Mouse (Mus musculus) myocyte (in vitro differentiated cells): ENCODE results near the gene Tm7sf3. TPM values are rescaled to one million over a fixed set of nuclear protein-coding genes. Genes with fewer than 3 reads are reported as not detected.
"Not testable (repeated sequence)": the region's sequence is repeated elsewhere in the genome, so short reads cannot be mapped to it uniquely, and the experiment has no call there.

Experiments used
- H3K27me3 ChIP-seq: one replicate; pipeline ENCODE4 v1.6.1; 2011; ENCODE audit not compliant: control insufficient read depth, insufficient read depth, insufficient read length
- H3K36me3 ChIP-seq: one replicate; pipeline ENCODE4 v1.6.1; 2011; ENCODE audit not compliant: control insufficient read depth, insufficient read depth
- H3K4me2 ChIP-seq: one replicate; pipeline ENCODE4 v1.6.1; 2011; ENCODE audit warnings: low read depth, control low read depth
- H3K4me3 ChIP-seq: one replicate; pipeline ENCODE4 v1.5.1; 2011; ENCODE audit warnings: mild to moderate bottlenecking, control low read depth, moderate library complexity
- H3K79me2 ChIP-seq: one replicate; pipeline ENCODE4 v1.6.1; 2011; ENCODE audit not compliant: control insufficient read depth, insufficient read depth
- H3ac ChIP-seq: one replicate; pipeline ENCODE4 v1.6.1; 2011; ENCODE audit not compliant: control insufficient read depth, insufficient read length
- CEBPB ChIP-seq: IDR thresholded peaks from 2 replicates; pipeline ENCODE4 v1.6.1; 2011; ENCODE audit warnings: mild to moderate bottlenecking, moderate library complexity; ENCODE audit not compliant: poor library complexity, insufficient read depth, severe bottlenecking
- E2F4 ChIP-seq: IDR thresholded peaks from one replicate; pipeline ENCODE4 v1.6.1; 2011; ENCODE audit warnings: mild to moderate bottlenecking, control low read depth, moderate library complexity; ENCODE audit not compliant: insufficient read depth
- MAX ChIP-seq: IDR thresholded peaks from one replicate; pipeline ENCODE4 v1.6.1; 2011; ENCODE audit warnings: low read depth, mild to moderate bottlenecking, control low read depth
- MYOD1 ChIP-seq, 3 experiments: IDR thresholded peaks; one replicate each; pipeline ENCODE4 v1.6.1; 2011; ENCODE audit warnings: control low read depth in 2 of 3, low read depth in 2 of 3, mild to moderate bottlenecking in 2 of 3, moderate library complexity in 1 of 3; ENCODE audit not compliant: insufficient read length in 2 of 3, control insufficient read depth in 1 of 3
- MYOG ChIP-seq, 3 experiments: IDR thresholded peaks; one replicate each; pipeline ENCODE4 v1.6.1; 2011; ENCODE audit warnings: control low read depth in 2 of 3, low read depth in 2 of 3, mild to moderate bottlenecking in 2 of 3; ENCODE audit not compliant: insufficient read length in 2 of 3, control insufficient read depth in 1 of 3, insufficient read depth in 1 of 3
- POLR2A ChIP-seq: IDR thresholded peaks from one replicate; pipeline ENCODE4 v1.6.1; 2011; ENCODE audit warnings: low read depth, mild to moderate bottlenecking, control low read depth, moderate library complexity; ENCODE audit not compliant: insufficient read length
- POLR2AphosphoS2 ChIP-seq: IDR thresholded peaks from one replicate; pipeline ENCODE4 v1.6.1; 2011; ENCODE audit warnings: low read depth, control low read depth; ENCODE audit not compliant: insufficient read length
- REST ChIP-seq: IDR thresholded peaks from one replicate; pipeline ENCODE4 v1.6.1; 2011; ENCODE audit warnings: mild to moderate bottlenecking, control low read depth, moderate library complexity; ENCODE audit not compliant: insufficient read depth, insufficient read length
- SRF ChIP-seq: IDR thresholded peaks from one replicate; pipeline ENCODE4 v1.6.1; 2011; ENCODE audit warnings: low read depth; ENCODE audit not compliant: control insufficient read depth, insufficient read length
- TCF12 ChIP-seq: IDR thresholded peaks from one replicate; pipeline ENCODE4 v1.6.1; 2011; ENCODE audit warnings: mild to moderate bottlenecking, control low read depth; ENCODE audit not compliant: poor library complexity, insufficient read depth, severe bottlenecking
- TCF3 ChIP-seq: IDR thresholded peaks from one replicate; pipeline ENCODE4 v1.6.1; 2011; ENCODE audit warnings: low read depth, control low read depth; ENCODE audit not compliant: insufficient read length
- USF1 ChIP-seq: IDR thresholded peaks from one replicate; pipeline ENCODE4 v1.6.1; 2011; ENCODE audit warnings: low read depth, mild to moderate bottlenecking, control low read depth, moderate library complexity
- polyA plus RNA-seq: library from polyadenylated mRNA; unstranded; fragments of >200 nt; fragmentation: generic; extraction: Trizol; gene quantifications from one replicate; pipeline ENCODE4 v1.2.1, GENCODE M21; 2012; ENCODE audit warnings: missing spikeins

The Tm7sf3 gene
- polyA plus RNA-seq, 1 experiment, result 9.3 TPM

DNA sequence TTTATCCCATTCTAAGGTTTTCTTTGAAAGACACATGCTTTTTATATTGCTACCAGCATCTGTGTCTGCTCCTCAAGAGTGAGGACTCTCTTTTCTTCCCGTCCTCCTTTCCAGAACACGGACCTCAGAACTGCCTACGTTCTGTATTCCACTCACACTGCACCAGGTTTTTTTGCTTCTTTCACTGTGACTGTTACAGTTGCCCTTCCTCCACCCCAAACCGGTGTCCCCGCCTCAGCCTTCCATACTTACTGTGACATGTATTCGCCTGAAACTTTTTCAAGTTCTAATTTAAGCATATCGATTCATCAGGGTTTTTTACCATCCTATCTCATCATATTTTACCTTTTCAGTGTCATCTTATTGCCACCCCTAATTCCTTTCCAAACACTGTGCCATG, 64.0 kb downstream of the Tm7sf3 start:
- peak overlapping the region; percentile 95 for H3K4me3 ChIP-seq
- peak overlapping the region; percentile 83 for H3K4me2 ChIP-seq
- peaks cover 88% of the 10 kb centered on the region for H3K79me2 ChIP-seq
- H3ac ChIP-seq, result peak overlapping the region; percentile 24
- H3K36me3 ChIP-seq, result no peaks in the 10 kb centered on the region
- H3K27me3 ChIP-seq, result no peaks in the 10 kb centered on the region
- TF ChIP-seq TCF12 (no peak), REST (no peak), MAX (no peak), POLR2A (no peak), CEBPB (no peak), E2F4 (no peak), MYOD1 (IDR thresholded peaks at IDR 0.05; ENCODE audit: control insufficient read depth in 1 of 3, insufficient read length in 2 of 3, low read depth in 2 of 3) (no peak), POLR2AphosphoS2 (no peak), MYOG (IDR thresholded peaks at IDR 0.05; ENCODE audit: control insufficient read depth in 1 of 3, insufficient read depth in 1 of 3, insufficient read length in 2 of 3, low read depth in 2 of 3) (no peak), TCF3 (no peak), SRF (no peak), USF1 (no peak)

DNA sequence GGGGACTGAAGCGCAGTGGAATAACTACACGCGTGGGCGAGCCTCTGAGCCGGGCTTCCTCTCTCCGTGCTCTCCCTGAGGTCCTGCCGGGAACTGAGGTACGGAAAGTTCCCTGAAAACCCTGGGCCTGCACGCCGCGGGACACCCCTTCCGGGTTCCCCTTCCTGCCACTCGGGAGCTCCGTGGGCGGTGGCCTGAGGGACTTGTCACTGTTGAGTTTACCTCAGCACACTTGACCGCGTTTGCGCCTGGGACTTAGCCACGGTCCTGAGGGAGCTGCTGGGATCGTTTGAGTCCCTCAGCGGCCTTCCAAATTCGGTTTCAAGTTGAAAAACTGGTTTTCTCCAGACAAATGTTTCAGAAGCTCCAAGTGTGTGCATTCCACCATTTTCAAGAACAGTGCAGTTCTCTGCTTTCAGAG, 64.5 kb downstream of the Tm7sf3 start:
- Histone ChIP-seq H3K79me2 (peaks cover 88% of the 10 kb centered on the region), H3K36me3 (no peaks in the 10 kb centered on the region), H3K4me2 (peak overlapping the region; percentile 83), H3K27me3 (no peaks in the 10 kb centered on the region), H3ac (peak overlapping the region; percentile 24), H3K4me3 (peak overlapping the region; percentile 95)
- TF ChIP-seq CEBPB (no peak), POLR2A (no peak), TCF3 (no peak), REST (no peak), MYOD1 (IDR thresholded peaks at IDR 0.05; ENCODE audit: control insufficient read depth in 1 of 3, insufficient read length in 2 of 3, low read depth in 2 of 3) (no peak), MAX (no peak)

DNA sequence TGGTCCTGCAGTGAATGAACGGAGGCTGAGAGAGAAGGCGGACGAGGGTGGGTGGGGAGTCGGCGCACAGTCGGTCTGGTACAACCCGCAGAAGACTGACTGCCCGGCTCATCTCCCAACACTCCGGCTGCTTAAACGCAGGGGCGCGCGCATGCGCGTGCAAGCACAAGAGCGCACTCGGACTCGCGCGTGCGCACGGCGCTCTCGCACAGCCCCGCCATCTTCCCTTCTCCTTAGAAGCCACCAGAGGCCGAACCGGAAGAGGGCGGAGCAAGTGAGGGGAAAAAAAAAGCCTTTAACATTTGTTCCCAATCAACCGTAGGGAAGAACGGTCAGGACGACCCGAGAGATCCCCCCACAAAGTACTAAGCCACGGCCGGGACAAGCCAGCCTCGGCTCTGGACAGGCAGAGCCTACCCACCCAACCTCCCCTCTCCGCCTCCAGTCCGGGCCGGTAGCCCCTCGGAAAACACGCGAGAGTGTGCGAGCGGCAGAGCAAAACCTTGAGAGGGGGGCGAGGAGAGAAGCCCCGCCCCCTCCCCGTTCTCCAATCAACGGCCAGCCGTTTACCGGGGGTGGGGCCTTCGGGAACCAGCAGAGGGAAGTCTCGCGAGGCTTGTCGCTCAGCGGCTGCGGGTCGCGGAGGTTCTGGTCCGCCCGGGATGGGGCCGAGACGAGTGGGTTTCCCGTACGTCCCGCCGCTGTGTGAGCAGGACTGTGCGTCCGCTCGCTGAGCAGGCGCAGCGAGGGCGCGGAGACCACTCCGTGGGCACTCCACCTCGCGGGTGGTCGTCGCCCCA, 65.1 kb downstream of the Tm7sf3 start, which contains the start of gene Ints13:
TSS of gene Ints13 (minus strand) at position 526 of the 800 bp plus-strand sequence.
- Histone ChIP-seq H3K4me2 (peak within 1 kb of the TSS; percentile 85), H3K36me3 (no peaks in the 10 kb centered on the region)
- no peak for TF ChIP-seq USF1
- TF ChIP-seq POLR2AphosphoS2, result peak; percentile 96
- no peak for TF ChIP-seq CEBPB
- TF ChIP-seq POLR2A, result peak; percentile 92

DNA sequence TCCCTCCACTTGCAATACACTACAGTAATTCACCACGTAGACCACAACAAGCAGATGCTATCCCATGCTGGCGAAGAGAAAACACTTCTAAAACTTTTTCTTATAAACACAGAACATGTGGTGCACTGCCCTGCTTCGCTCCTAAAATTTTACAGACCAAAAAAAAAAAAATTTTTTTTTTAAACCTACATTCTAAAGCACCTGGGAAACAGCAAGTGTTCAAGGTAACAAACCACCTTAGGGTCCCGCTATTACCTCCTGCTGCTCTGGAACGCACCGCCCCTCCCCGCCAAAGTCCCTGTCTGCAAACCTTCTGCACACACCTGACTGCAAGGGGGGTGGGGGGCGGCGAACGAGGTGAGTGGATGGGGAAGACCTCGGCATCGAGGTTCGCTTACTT, 65.7 kb downstream of the Tm7sf3 start, which contains the start of gene Fgfr1op2:
TSS of gene Fgfr1op2 (plus strand) at position 301 of the 400 bp plus-strand sequence.
- H3K4me3 ChIP-seq, result peak within 1 kb of the TSS; percentile 95
- H3K27me3 ChIP-seq, result no peaks in the 10 kb centered on the region
- peaks cover 84% of the 10 kb centered on the region for H3K79me2 ChIP-seq
- peak within 1 kb of the TSS; percentile 85 for H3K4me2 ChIP-seq
- H3ac ChIP-seq, result peak within 1 kb of the TSS; percentile 24
- TF ChIP-seq REST, result no peak
- TF ChIP-seq MYOG (IDR thresholded peaks at IDR 0.05; ENCODE audit: control insufficient read depth in 1 of 3, insufficient read depth in 1 of 3, insufficient read length in 2 of 3, low read depth in 2 of 3), result no peak
- TF ChIP-seq MAX, result no peak
- no peak for TF ChIP-seq TCF12
- TF ChIP-seq E2F4, result no peak
- TF ChIP-seq CEBPB, result no peak
- TF ChIP-seq POLR2A, result no peak
- TF ChIP-seq MYOD1 (IDR thresholded peaks at IDR 0.05; ENCODE audit: control insufficient read depth in 1 of 3, insufficient read length in 2 of 3, low read depth in 2 of 3), result no peak
- no peak for TF ChIP-seq USF1
- TF ChIP-seq TCF3, result no peak
- no peak for TF ChIP-seq POLR2AphosphoS2
- TF ChIP-seq SRF, result no peak
- H3K36me3 ChIP-seq, result no peaks in the 10 kb centered on the region

More for the DNA sequence above, 65.1 kb downstream of the Tm7sf3 start, which contains the start of gene Ints13:
- H3K79me2 ChIP-seq, result peaks cover 87% of the 10 kb centered on the region
- H3K27me3 ChIP-seq, result no peaks in the 10 kb centered on the region
- H3ac ChIP-seq, result peak within 1 kb of the TSS; percentile 24
- peak within 1 kb of the TSS; percentile 95 for H3K4me3 ChIP-seq

DNA sequence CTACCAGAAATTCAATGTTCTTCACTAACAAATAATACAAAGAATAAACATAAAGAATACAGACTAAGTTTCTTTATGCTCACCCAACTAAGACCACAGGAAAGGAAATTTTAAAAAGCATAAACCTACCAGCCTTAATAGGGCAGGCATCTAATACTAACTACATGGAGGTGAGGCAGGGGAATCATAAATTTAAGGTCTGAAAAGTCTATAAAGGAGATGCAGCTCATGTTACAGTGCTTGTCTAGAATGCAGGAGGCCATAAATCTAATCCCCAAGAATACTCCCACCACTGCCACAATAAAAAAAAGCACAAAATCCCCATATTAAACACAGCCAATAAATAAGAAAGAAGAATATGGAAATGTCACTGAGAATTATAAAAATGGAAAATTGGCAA, 70.6 kb downstream of the Tm7sf3 start:
- Histone ChIP-seq H3K79me2 (peaks cover 42% of the 10 kb centered on the region), H3K4me3 (no peak overlapping the region), H3K27me3 (no peaks in the 10 kb centered on the region), H3K4me2 (no peak overlapping the region), H3ac (no peak overlapping the region), H3K36me3 (no peaks in the 10 kb centered on the region)
- TF ChIP-seq TCF12, result no peak
- TF ChIP-seq MYOD1 (IDR thresholded peaks at IDR 0.05; ENCODE audit: control insufficient read depth in 1 of 3, insufficient read length in 2 of 3, low read depth in 2 of 3), result no peak
- TF ChIP-seq USF1, result no peak
- TF ChIP-seq E2F4, result no peak
- no peak for TF ChIP-seq REST
- TF ChIP-seq MAX, result no peak
- no peak for TF ChIP-seq POLR2AphosphoS2
- TF ChIP-seq POLR2A, result no peak
- no peak for TF ChIP-seq SRF
- no peak for TF ChIP-seq MYOG (IDR thresholded peaks at IDR 0.05; ENCODE audit: control insufficient read depth in 1 of 3, insufficient read depth in 1 of 3, insufficient read length in 2 of 3, low read depth in 2 of 3)
- no peak for TF ChIP-seq CEBPB
- no peak for TF ChIP-seq TCF3

DNA sequence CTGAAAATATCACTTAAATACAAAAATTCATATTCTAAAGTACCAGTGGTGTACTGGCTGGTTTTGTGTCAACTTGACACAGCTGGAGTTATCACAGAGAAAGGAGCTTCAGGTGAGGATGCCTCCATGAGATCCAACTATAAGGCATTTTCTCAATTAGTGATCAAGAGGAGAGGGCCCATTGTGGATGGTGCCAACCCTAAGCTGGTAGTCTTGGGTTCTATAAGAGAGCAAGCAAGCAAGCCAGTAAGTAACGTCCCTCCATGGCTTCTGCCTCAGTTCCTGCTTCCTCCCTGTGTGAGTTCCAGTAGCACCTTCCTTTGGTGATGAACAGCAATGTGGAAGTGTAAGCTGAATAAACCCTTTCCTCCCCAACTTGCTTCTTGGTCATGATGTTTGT, 80.2 kb downstream of the Tm7sf3 start:
- not testable (repeated sequence) for H3K4me2 ChIP-seq, H3ac ChIP-seq, H3K4me3 ChIP-seq, H3K79me2 ChIP-seq, H3K27me3 ChIP-seq
- peaks cover 54% of the 10 kb centered on the region for H3K36me3 ChIP-seq
